Mouse (Mus musculus): ENCODE measurements around the gene Cacna1c.

Gene Cacna1c

GRCm38 (mm10) chr6:118821536-118821935, 374.7 kb downstream of the Cacna1c start:
- in situ Hi-C loops (cut with MboI, MseI): no loop called here

DNA sequence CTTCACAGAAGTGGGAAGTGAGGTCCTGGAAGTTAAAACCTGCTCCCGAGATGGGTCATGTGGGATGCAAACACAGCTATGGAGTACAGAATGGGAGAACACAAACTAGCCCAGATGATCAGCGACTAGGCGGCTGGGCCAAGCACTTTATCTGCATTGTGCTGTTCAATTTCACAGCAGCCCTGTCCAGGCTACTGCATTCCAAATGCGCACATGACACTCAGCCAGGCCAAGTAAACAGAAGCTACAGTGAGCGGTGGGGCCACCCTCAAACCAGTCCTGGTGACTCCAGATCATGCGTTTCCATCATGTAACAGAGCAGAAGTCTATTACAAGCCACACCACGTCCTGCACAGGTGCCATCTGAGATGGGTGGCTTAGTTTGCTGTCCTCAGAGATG, 376.6 kb downstream of the Cacna1c start:
- in situ Hi-C loops (cut with MboI, MseI): no loop called here

DNA sequence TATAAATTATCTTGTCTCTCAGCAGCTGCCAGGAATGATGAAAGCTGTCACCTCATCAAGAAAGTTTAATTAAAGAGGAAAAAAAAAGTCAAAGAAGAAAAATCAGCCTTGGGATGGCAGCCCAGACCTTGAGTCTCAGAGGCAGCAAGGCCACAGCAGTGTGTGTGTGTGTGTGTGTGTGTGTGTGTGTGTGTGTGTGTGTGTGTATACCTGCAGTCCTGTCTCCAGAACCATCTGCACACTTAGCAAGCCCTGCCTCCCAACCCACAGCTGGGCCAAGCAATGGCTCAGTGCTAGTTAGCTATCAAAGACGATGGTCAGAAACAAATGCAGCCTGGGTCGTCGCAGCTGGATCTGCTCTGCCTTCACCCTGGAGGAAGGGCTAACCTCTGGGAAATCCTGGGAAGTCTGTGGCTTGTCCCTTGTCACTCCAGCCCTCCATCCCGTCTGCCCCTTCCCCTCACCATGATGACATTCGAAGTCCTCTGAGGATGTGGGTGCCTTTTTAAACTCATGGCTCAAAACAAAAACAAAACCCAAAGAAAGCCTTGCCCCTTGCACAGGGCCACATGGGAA, 378.2 kb downstream of the Cacna1c start:
- in situ Hi-C loops (cut with MboI, MseI): no loop called here

DNA sequence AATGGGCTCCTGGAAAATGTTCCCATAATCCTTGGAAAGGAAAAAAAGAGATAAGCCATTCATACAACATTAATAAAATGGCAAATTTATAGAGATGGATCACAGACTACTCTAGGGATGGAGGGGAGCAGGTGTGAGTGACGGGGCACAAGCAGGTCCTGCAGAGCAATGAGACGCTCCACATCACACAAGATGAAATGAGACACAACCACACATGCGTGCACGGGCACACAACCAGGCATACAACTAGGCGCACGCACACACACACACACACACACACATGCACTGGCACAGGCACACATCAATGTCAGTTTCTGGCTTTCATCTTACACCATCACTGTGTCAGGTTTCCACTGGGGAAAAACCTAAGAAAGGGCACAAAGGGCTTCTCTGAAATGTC, 380.0 kb downstream of the Cacna1c start:
- in situ Hi-C loops (cut with MboI, MseI): no loop called here

DNA sequence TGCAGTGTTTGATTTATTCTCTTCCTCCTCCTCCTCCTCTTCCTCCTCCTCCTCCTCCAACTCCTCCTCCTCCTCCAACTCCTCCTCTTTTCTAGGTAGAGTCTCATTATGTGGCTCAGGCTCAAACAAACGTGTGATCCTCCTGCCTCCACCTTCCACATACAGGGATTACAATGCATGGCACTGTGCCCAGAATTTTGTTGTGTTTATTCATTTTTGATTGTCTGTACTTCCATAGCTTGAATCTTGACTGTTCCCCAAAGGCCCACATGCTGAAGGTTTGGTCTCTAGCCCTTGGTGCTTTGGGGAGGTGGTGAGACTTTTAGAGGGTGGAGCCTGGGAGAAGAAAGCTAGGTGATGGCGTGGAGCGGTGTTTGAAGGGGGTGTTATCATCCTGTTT, 383.7 kb downstream of the Cacna1c start:
- in situ Hi-C loops (cut with MboI, MseI): no loop called here

- in situ Hi-C loops (cut with MboI, MseI): no loop called here
Measured at GRCm38 (mm10) chr6:118812007-118812406, 384.2 kb downstream of the Cacna1c start.

GRCm38 (mm10) chr6:118810834-118811233, 385.4 kb downstream of the Cacna1c start:
- in situ Hi-C loops (cut with MboI, MseI): no loop called here

- in situ Hi-C loops (cut with MboI, MseI): no loop called here
Measured at GRCm38 (mm10) chr6:118805139-118805538, 391.1 kb downstream of the Cacna1c start.

DNA sequence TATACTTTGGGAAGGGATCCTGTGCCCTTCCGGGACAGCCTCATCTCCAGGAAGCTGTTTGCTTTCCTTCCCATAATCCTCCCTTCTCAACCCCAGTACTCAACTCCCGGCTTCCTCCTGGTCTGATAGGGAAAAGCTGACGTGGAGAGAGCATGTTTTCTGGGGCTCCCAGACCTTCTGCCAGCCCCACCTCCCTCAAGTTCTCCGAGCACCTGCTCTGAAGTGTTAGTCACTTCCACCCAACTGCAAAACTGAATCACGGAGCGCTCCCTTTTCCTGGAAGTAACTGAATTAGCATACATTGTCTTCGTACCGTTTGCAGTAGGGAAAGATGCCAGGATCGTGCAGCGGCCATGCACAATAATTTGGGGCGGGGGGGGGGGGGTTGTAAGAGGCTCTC, 393.9 kb downstream of the Cacna1c start:
- in situ Hi-C loops (cut with MboI, MseI): no loop called here

DNA sequence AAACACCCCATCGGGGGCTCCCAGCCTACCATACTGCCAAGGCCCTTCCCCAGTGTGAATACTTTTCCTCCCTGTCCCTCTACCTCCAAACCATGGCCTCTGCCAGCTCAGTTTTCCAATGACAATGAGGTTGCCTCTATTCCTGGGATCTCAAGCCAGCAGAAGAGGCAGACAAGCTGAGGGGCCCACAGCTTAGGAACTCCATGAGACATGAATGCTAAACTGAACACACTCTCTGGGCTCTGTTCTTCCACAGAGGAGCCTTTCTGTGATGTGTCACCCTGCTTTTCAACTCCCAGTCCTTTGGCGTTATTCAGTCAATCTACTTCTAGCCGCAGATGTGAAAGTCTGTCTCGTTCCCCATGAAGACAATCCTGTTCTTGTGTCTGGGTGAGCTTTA, 399.8 kb downstream of the Cacna1c start:
- in situ Hi-C loops (cut with MboI, MseI): no loop called here

- in situ Hi-C loops (cut with MboI, MseI): no loop called here
Measured at GRCm38 (mm10) chr6:118795716-118796115, 400.5 kb downstream of the Cacna1c start.

DNA sequence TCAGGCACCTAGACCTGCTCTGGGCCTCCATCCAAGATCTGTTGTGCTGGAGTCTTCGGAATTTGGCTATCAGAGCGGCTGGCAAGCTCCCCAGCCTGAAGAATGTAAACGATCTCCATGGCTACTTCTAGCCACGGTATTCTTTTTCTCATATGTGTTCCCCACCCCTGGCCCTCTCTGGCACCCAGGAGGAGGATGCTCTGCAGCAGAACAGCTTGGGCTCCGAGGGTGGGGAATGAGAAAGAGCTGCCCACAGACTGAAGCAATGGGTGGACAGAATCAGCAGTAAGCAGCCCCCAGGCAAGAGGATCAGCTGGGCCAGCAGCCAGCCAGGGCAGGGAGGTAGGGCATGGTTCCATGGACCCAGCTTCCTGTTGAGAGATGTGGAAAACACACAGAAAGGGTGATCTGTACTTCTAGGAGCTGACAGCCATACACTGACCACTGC, 404.3 kb downstream of the Cacna1c start:
- in situ Hi-C loops (cut with MboI, MseI): no loop called here

DNA sequence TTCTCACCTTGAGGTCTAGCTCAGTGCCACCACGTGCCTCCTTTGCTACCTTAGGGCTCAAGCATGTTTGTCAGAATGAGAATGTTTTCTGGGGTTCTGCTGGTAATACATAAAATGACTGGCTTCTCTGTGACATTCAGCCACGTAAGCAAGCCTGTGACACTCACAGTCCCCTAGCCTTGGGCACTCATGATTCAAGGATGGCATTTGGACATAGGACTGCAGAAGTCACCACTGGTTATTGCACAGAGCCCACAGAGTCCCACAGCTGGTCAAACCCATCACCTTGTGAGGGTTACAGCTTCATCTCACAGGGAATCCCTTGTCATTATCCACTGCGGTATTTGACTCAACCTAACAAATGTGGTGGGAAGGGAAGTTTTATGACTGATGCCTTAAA, 408.3 kb downstream of the Cacna1c start:
- in situ Hi-C loops (cut with MboI, MseI): no loop called here

DNA sequence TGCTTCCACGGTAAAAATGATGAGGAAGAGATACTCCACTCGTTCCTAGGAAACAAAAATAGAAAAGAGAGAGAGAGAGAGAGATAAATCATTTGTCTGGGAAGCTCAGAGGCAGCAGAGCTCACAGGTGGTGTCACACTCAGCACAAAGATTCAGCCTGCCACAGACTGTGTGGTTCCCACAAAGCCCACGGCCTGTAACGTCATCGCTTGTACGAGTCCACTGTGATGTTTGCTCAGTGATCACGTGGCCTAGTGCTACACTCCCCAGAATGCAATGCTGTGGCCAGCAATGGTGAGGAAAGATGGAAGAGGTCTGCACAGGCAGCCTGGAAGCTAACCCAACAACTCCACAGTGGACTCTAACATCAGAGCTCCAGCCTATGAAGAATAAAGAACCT, 415.9 kb downstream of the Cacna1c start:
- in situ Hi-C loops (cut with MboI, MseI): no loop called here

GRCm38 (mm10) chr6:118779201-118779600, 417.0 kb downstream of the Cacna1c start:
- in situ Hi-C loops (cut with MboI, MseI): no loop called here

DNA sequence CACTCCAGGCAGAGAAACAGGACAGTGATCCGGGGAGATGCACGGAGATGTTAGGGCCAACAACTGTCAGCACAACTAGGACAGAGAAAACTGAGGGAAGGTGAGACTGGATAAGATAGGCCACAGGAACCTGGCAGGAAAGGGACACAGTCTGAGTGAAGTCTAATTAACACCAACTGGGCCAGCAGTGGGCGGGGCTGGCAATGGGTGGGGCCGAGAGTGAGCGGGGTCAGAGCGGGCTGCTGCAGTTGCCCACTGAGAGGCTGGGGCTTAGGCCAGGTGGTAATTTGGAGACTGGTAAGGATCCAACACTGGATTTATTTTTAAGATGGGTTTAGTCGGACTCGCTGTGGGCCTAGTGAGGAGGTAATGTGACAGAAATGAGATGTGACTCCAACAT, 418.8 kb downstream of the Cacna1c start:
- in situ Hi-C loops (cut with MboI, MseI): no loop called here

DNA sequence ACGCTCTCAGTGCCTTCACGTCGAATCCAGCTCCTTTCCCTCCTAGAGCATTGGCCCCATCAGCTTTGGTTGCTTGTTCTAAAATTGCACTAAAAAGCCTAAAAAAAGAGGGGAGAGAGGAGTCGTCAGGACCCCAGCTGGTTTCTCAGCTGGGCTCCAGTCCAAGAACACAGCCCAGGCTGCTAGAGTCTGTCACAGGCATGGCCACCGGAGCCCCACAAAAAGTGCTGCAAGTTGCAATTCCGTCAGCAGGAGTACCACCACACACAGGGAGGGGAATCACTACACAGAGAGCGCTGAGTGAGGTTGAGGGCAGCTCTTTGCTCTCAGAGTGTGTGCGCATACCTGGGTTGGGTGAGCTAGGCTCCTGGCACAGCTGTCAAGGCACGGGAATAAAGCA, 419.8 kb downstream of the Cacna1c start:
- in situ Hi-C loops (cut with MboI, MseI): no loop called here

- in situ Hi-C loops (cut with MboI, MseI): no loop called here
Measured at GRCm38 (mm10) chr6:118772581-118772980, 423.6 kb downstream of the Cacna1c start.

GRCm38 (mm10) chr6:118771121-118771520, 425.1 kb downstream of the Cacna1c start:
- in situ Hi-C loops (cut with MboI, MseI): no loop called here

DNA sequence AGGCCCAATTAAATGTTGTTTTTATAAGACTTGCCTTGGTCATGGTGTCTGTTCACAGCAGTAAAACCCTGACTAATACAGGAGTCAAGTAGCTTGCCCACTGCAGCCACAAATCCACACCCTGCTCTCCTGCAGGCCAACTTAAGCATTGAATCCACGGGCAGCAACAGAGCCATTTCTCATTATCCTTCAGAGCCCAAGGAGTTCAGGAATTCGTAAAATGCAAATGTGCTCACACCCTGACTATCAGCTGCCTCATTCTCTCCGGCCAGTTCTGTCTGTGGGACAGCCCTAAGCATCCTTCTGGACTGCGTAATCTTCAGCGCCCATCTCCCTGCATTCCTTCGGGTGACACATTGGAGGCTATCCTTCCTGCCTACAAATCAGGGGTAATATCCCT, 425.8 kb downstream of the Cacna1c start:
- in situ Hi-C loops (cut with MboI, MseI): no loop called here

DNA sequence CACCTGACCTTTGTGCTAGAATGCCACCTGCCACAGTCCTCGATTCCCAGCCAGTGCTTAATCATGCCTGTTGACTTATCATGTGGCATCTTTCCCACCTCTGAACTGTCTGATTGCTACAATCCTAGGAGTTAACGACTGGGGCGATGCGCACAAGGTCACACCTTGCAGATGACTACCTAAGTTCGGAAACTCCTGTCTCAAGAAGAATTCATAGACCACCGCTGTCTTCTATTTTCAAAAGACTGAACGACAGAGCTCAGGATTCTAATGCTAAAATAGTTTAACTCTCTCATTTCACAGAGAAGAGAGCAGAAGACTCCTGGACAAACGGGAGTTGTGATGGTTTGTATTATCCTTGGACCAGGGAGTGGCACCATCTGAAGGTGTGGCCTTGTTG, 426.4 kb downstream of the Cacna1c start:
- in situ Hi-C loops (cut with MboI, MseI): no loop called here

- in situ Hi-C loops (cut with MboI, MseI): no loop called here
Measured at GRCm38 (mm10) chr6:118767698-118768097, 428.5 kb downstream of the Cacna1c start.

DNA sequence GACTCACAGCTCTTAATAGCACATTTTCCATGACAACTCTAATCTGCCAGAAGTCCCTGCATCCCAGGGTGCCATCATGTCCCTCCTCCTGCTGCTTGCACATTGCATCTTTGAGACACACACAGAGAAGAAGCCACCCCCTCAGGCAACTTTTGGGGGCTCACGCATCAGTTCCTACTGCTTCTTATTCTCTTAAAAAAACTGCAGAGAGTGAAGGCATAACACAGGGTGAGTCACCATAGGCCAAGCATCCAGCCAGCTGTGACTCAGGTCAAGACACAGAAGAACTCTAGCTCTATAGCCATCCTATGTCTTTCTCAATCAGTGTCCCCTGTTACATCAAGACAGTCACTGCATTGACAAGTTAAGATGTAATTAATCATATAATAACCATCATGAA, 431.0 kb downstream of the Cacna1c start:
- in situ Hi-C loops (cut with MboI, MseI): no loop called here

DNA sequence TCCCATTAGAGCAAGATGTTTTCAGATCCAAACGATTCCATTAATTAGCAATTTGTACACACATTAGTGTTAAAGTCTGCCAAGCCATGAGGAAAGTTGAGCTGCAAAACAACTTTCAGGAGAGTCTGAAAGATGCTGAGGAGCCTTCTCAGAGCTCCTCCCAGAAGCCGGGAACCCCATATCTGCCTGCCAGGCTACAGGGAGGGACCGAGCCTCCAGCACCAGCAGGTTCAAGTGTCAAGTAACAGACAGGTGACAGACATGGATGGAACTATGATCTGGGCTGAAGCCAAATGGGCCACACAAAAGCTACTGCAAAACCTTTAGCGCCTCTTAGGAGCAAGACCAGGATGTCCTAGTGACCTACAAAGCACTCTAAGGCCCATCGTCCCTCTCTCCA, 437.2 kb downstream of the Cacna1c start:
- in situ Hi-C loops (cut with MboI, MseI): no loop called here

Measured in T-helper 1 cell (primary cell).